Mouse (Mus musculus): ENCODE data around the gene Vps37c.

GRCm38 (mm10) chr19:10739916-10740315 is 51.4 kb downstream of the Vps37c start:
- TF ChIP-seq CTCF (IDR thresholded peaks at IDR 0.05) (no peak), EP300 (IDR thresholded peaks at IDR 0.05) (no peak)
